Mouse (Mus musculus) c-Kit-positive CD71-positive TER-119-negative erythroid progenitor cells, embryonic 14.5 days (primary cell): Measurements from ENCODE around the gene Fbxl17.

Experiments
- DNase-seq: peaks from one replicate; pipeline ENCODE4 v3.0.0-alpha.2; 2013; ENCODE audit warnings: low read depth

Gene Fbxl17

DNA sequence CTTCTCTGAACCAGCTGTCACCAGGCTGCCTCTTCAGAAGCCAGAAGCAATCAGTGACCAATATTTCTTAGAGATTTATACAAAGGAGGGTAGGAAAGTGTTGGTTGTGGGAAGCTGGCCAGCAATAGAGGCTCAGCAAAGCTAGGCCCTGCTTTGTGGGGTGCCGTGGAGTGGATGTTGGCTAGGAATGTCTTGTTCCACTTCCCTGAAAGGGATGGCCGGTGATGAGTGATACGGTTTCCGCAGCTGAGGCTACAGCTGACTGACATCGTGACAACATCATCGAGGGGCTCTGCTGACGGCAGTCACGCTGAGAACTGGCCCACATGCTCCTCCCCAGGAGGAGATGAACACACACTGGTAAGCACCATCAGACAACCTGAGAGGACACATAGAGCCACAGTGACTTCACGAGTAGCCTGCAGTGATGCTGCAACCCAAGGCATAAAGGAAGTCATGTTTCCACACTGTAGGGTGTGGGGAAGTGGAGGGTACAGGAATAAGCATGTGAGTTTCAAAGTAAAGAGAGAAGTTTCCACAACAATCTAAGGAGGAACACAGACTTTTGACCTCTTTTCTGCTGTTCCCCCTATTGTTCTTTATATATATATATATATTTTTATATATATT, 456.7 kb downstream of the Fbxl17 start:
- no peak for DNase-seq

DNA sequence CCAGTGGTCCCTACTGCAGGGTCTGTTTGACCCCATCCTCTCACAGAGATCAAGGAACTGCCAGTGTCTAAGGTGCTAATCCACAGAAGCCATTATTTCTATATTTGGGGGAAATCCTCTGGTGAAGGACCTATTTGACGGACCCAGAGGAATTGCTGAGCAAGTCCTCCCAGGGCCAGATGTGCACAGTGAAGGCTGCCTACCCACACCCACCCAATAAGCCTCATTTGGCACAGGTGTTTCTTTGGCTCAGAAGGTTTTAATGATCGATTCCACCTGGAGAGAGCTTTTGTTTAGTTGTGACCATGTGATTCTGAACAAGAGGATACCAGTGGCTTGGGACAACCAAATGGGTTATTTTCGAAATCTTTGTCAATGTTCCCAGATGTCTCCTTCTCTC, 462.3 kb downstream of the Fbxl17 start:
- no peak for DNase-seq

DNA sequence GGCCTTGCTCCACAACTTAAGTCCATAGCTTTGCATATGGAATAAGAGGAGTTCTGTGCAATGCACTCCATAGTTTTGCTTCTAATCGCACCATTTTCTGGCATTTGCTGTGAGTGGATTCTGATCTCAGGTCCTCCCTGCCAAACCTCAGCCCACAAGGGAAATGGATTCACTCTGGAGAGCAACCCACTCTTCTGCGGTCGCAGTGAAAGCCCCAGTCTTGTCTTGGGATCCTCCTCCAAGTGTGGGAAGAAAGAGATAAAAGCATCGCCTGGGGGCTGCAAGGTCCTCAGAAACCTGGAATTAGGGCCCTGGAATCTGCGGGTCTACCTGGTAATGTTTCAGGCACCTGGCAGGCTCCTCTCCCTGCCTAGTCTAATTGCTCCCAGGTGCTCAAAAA, 466.7 kb downstream of the Fbxl17 start:
- no peak for DNase-seq

DNA sequence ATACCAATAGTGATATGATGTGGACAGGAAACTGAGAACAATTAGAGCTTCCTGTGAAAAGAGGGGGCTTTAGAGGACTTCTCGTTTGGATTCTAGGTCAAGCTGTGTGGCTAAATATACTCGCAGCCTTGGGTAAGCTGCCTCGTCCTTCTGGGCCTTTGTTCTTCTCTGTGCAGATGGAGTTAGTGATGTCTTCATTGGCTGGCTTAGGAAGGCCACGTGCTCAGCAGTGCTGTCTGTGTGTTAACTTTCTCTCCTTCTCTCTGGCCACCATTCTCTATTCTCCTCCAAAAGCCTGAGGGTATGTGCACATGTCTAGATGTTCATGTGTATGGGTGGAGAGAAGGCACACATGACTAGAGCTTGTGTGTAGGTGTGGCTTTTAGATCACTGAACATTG, 470.7 kb downstream of the Fbxl17 start:
- no peak for DNase-seq

DNA sequence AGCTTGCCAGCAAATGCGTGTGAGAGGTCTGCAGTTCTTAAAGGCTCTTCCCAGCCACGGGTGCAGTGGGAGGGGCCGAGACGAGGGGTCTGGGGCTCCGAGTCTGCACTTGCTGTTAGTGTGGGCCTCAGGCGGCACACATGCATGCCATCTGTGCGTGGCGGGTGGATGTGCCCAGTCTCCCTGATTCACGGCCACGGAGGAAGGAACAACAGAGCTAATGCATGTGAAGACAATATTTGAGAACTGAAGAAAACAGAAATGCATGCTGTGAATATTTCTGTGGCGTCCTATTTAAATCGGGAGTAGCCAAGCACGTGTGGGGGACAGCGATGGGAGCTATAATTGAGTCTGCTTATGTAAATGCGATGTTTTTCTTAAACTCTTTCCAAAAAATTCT, 474.6 kb downstream of the Fbxl17 start:
- DNase-seq: no peak

DNA sequence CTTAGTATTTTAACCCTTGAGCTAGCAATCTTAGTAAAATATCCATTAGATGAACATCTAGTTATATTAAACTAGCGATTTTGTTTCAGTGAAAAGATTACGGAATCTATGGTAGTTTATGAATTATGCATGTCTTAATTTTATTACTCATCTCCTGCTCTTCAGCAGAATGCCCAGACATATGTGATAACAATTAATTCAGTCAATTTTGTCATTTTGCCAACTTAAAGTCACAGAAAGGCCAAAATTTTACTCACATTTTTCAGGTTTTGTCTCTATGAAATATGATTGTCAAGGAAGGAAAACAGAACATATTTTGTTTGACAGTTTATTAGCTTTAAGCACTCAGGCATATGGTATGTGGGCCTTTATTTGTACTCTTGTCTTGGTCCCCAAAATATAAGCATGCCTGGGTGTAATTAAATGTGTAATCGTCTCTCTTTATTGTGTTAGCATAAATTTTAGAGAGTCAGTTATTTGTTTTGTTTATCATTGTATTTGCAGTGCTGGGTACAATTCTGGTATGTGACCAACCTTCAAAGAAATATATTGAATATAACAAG, 482.1 kb downstream of the Fbxl17 start:
- no peak for DNase-seq

DNA sequence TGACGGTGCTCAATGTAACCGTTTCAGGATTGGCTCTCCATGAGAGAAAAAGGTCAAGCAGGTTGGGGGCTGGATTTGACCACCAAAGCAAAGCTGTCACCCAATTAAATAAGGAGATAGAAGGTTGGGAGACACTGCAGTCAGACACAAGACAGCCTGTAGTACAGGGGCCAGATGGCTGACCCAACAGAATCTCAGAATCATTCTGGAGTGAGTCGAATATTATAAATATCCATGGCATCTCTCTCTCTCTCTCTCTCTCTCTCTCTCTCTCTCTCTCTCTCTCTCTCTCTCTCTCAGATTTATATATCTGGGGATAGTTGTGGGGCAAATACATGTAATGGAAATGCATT, 487.3 kb downstream of the Fbxl17 start:
- DNase-seq: no peak

DNA sequence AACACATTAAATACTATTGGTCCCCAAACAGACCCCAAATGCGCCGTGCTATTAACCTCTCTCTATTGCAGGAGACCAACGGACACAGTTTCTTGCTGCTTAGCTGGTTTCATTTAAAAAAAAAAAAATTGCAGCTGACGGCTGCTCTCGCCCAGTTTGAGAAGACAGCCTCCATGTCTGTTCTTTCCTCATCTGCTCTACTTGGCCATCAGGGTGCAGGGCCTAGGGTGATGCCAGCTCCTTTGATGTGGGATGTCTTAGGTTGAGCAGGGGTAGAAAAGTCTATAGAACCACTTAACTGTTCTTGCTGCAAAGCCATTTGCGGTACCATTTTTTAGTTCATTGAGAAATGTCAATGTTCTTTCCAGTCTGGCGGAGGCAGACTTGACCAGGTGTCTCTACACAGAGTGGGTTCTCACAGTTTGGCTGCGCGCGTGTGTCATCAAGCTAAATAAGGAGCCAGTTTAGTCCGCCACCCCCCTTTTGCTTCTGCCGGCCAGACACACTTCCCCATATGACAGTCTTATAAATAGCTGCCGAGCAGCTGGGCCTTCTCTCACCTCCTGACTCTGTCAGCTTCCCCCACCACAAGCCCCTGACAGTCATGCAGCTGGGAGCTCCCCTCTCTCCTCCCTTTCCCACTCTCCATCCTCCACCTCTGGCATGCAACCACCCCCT, 487.8 kb downstream of the Fbxl17 start:
- DNase-seq: no peak

GRCm38 (mm10) chr17:63010830-63011229, 489.0 kb downstream of the Fbxl17 start:
- no peak for DNase-seq

DNA sequence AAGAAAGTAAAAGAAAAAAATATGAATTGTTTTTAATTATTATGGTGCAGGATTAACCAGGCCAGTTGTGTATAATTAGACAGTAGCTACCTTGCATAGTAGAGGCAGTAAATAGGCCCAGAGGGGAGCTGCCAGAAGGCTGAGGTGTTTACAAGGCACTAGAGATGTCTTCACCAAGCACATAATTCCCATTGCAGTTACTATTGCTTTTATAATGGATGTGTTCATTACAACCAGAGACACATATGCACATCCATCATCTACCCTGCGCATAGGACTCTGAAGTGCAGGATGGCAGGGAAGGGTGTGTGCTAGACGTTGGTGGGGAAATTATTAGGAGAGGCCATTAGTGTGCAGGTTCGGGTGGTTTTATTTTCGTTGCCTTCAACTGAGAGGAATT, 491.0 kb downstream of the Fbxl17 start:
- no peak for DNase-seq

DNA sequence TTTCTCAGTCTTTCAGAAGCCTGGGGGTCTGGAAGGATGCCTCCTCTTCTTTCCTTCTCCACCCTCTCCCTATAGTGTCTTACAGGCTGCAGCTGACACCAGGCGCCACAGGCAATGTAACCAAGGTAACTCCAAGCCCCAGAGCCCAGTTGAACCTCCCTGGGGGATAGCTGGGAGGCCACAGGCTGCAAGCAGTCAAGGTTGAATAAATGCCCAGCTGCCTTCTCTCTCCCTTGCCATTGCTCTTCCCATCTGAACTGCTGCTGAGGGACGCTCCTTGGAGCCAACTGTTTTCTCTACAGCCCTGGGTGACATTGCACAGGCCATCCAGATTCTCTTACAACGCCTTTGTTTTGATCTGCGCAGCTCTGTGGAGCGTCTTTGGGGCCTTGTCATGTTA, 491.5 kb downstream of the Fbxl17 start:
- no peak for DNase-seq

DNA sequence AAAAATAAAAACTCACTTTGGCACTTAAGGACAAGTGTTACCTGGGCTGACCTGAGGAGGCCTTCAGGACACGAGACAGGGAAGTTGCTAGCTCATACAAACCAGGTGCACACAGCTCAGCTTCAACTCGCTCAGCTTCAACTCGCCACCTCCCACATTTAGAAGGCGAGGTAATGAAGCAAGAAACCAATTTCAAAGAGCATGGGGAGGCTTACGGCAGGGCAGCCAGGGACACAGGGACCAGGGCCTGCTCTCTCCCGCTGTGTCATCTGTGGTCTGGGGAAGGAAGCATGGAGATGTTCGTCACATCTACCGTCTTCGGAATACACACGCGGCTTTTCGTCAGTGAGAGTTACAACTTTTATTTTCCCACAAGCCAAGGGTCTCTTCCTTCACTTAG, 491.9 kb downstream of the Fbxl17 start:
- no peak for DNase-seq
